Mouse (Mus musculus): ENCODE data around the gene Atg9a. TPM values are rescaled to one million over a fixed set of nuclear protein-coding genes. Genes with fewer than 3 reads are reported as not detected.

The Atg9a gene
- total RNA-seq, 2 experiments from 2014 or later = 4.8 to 25.5 TPM

GRCm38 (mm10) chr1:75133421-75134207, 58.4 kb downstream of the Atg9a start, which contains the start of gene Slc23a3:
Slc23a3 (minus strand) TSS chr1:75133890.
- ATAC-seq (replicated peaks; ENCODE audit: low FRiP score, low TSS enrichment, poor library complexity, severe bottlenecking) = no peak

Other genes with a start within 250 kb of the Atg9a start
- gene Ihh, start 240.5 kb downstream of the Atg9a start, total RNA-seq (2014; fragmentation: Nextera tagmentation) = not detected in 2 replicates
- gene Ihh, start 240.5 kb downstream of the Atg9a start, total RNA-seq (2017) = 0.80 TPM in 1 of 2 replicates, not detected in the other
- gene Nhej1, start 67.0 kb downstream of the Atg9a start, total RNA-seq (2014; fragmentation: Nextera tagmentation) = 6.0 and 9.2 TPM in 2 replicates
- 2.0 and 10.1 TPM in 2 replicates for gene Nhej1, start 67.0 kb downstream of the Atg9a start, total RNA-seq (2017)
- not detected in 2 replicates for gene Slc23a3, start 58.3 kb downstream of the Atg9a start, total RNA-seq (2014; fragmentation: Nextera tagmentation)
- not detected in 2 replicates for gene Slc23a3, start 58.3 kb downstream of the Atg9a start, total RNA-seq (2017)
- gene Cnppd1, start 49.5 kb downstream of the Atg9a start, total RNA-seq (2014; fragmentation: Nextera tagmentation) = 56.9 and 83.8 TPM in 2 replicates
- gene Cnppd1, start 49.5 kb downstream of the Atg9a start, total RNA-seq (2017) = 51.8 and 81.7 TPM in 2 replicates
- 105 and 115 TPM in 2 replicates for gene Retreg2, start 49.4 kb downstream of the Atg9a start, total RNA-seq (2014; fragmentation: Nextera tagmentation)
- 63.6 and 129 TPM in 2 replicates for gene Retreg2, start 49.4 kb downstream of the Atg9a start, total RNA-seq (2017)
- 43.4 and 44.3 TPM in 2 replicates for gene Zfand2b, start 23.6 kb downstream of the Atg9a start, total RNA-seq (2014; fragmentation: Nextera tagmentation)
- gene Zfand2b, start 23.6 kb downstream of the Atg9a start, total RNA-seq (2017) = 33.4 and 48.9 TPM in 2 replicates
- gene Abcb6, start 11.8 kb downstream of the Atg9a start, total RNA-seq (2014; fragmentation: Nextera tagmentation) = 67.7 and 101 TPM in 2 replicates
- gene Abcb6, start 11.8 kb downstream of the Atg9a start, total RNA-seq (2017) = 22.2 and 75.6 TPM in 2 replicates
- 13.2 and 14.7 TPM in 2 replicates for gene Ankzf1, start within 50 bp of the Atg9a start, total RNA-seq (2014; fragmentation: Nextera tagmentation)
- gene Ankzf1, start within 50 bp of the Atg9a start, total RNA-seq (2017) = 16.9 and 24.1 TPM in 2 replicates
- gene Glb1l, start 18.6 kb upstream of the Atg9a start, total RNA-seq (2014; fragmentation: Nextera tagmentation) = 20.0 and 24.2 TPM in 2 replicates
- 5.4 and 18.3 TPM in 2 replicates for gene Glb1l, start 18.6 kb upstream of the Atg9a start, total RNA-seq (2017)
- gene Stk16, start 18.6 kb upstream of the Atg9a start, total RNA-seq (2014; fragmentation: Nextera tagmentation) = 117 and 193 TPM in 2 replicates
- gene Stk16, start 18.6 kb upstream of the Atg9a start, total RNA-seq (2017) = 88.3 and 103 TPM in 2 replicates
- 232 and 276 TPM in 2 replicates for gene Tuba4a, start 27.7 kb upstream of the Atg9a start, total RNA-seq (2014; fragmentation: Nextera tagmentation)
- 137 and 146 TPM in 2 replicates for gene Tuba4a, start 27.7 kb upstream of the Atg9a start, total RNA-seq (2017)
- gene A630095N17Rik, start 39.9 kb upstream of the Atg9a start, total RNA-seq (2014; fragmentation: Nextera tagmentation) = not detected in 2 replicates
- not detected in 2 replicates for gene A630095N17Rik, start 39.9 kb upstream of the Atg9a start, total RNA-seq (2017)
- gene Dnajb2, start 44.2 kb upstream of the Atg9a start, total RNA-seq (2014; fragmentation: Nextera tagmentation) = 15.2 and 18.3 TPM in 2 replicates
- 14.2 and 21.7 TPM in 2 replicates for gene Dnajb2, start 44.2 kb upstream of the Atg9a start, total RNA-seq (2017)
- 0.31 TPM in 1 of 2 replicates, not detected in the other for gene Ptprn, start 72.3 kb upstream of the Atg9a start, total RNA-seq (2014; fragmentation: Nextera tagmentation)
- gene Ptprn, start 72.3 kb upstream of the Atg9a start, total RNA-seq (2017) = 0.08 TPM in 1 of 2 replicates, not detected in the other
- gene Resp18, start 86.2 kb upstream of the Atg9a start, total RNA-seq (2014; fragmentation: Nextera tagmentation) = not detected in 2 replicates
- not detected in 2 replicates for gene Resp18, start 86.2 kb upstream of the Atg9a start, total RNA-seq (2017)
- gene Dnpep, start 125.8 kb upstream of the Atg9a start, total RNA-seq (2014; fragmentation: Nextera tagmentation) = 47.3 and 48.2 TPM in 2 replicates
- gene Dnpep, start 125.8 kb upstream of the Atg9a start, total RNA-seq (2017) = 45.3 and 50.8 TPM in 2 replicates
- gene Des, start 168.1 kb upstream of the Atg9a start, total RNA-seq (2014; fragmentation: Nextera tagmentation) = not detected in 2 replicates
- gene Des, start 168.1 kb upstream of the Atg9a start, total RNA-seq (2017) = not detected in 2 replicates
- not detected in 2 replicates for gene Speg, start 183.1 kb upstream of the Atg9a start, total RNA-seq (2014; fragmentation: Nextera tagmentation)
- gene Speg, start 183.1 kb upstream of the Atg9a start, total RNA-seq (2017) = 0.19 TPM in 1 of 2 replicates, not detected in the other
- 70.3 and 92.5 TPM in 2 replicates for gene Gmppa, start 243.7 kb upstream of the Atg9a start, total RNA-seq (2014; fragmentation: Nextera tagmentation)
- gene Gmppa, start 243.7 kb upstream of the Atg9a start, total RNA-seq (2017) = 35.0 and 52.6 TPM in 2 replicates

Measured in megakaryocyte-erythroid progenitor cell, adult 5-6 weeks (primary cell).